Mouse (Mus musculus) spleen, adult 18-20 months (tissue): Measurements from ENCODE around the gene Mfsd5.

Source experiments
- DNase-seq, 2 experiments: peaks; one replicate each; pipeline ENCODE4 v3.0.0; 2022; ENCODE audit warnings: mixed read lengths in 2 of 2

Gene Mfsd5

GRCm38 (mm10) chr15:102279092-102279782 lies at the start of gene Mfsd5:
Gene Mfsd5 (plus strand): TSS chr15:102279454.
- peak; percentile 78 to 83 for DNase-seq

GRCm38 (mm10) chr15:102230408-102231321 lies 48.6 kb upstream of the Mfsd5 start:
- peak in 1 of 2 experiments; percentile 38 for DNase-seq

GRCm38 (mm10) chr15:102231748-102232147 lies 47.5 kb upstream of the Mfsd5 start, which contains the start of gene Itgb7:
Gene Itgb7 (minus strand): TSS chr15:102231944.
- DNase-seq = peak; percentile 65 to 68

- no peak for DNase-seq
Observed at GRCm38 (mm10) chr15:102232764-102233163, 46.5 kb upstream of the Mfsd5 start.

- peak in 1 of 2 experiments; percentile 36 for DNase-seq
Observed at GRCm38 (mm10) chr15:102233896-102234295, 45.4 kb upstream of the Mfsd5 start.

GRCm38 (mm10) chr15:102235371-102236027 lies 43.8 kb upstream of the Mfsd5 start:
- no peak for DNase-seq

- DNase-seq = no peak
Observed at GRCm38 (mm10) chr15:102238543-102239259, 40.6 kb upstream of the Mfsd5 start.

GRCm38 (mm10) chr15:102239260-102239590 lies 40.0 kb upstream of the Mfsd5 start:
- DNase-seq = peak; percentile 62 to 86

- no peak for DNase-seq
Observed at GRCm38 (mm10) chr15:102239851-102240250, 39.4 kb upstream of the Mfsd5 start.

GRCm38 (mm10) chr15:102240607-102241006 lies 38.6 kb upstream of the Mfsd5 start:
- DNase-seq = peak in 1 of 2 experiments; percentile 4

GRCm38 (mm10) chr15:102242404-102243228 lies 36.6 kb upstream of the Mfsd5 start:
- no peak for DNase-seq

- peak; percentile 48 to 52 for DNase-seq
Observed at GRCm38 (mm10) chr15:102243229-102244190, 35.7 kb upstream of the Mfsd5 start.

- no peak for DNase-seq
Observed at GRCm38 (mm10) chr15:102244306-102245191, 34.7 kb upstream of the Mfsd5 start.

- DNase-seq = no peak
Observed at GRCm38 (mm10) chr15:102245461-102245881, 33.8 kb upstream of the Mfsd5 start.

- DNase-seq = peak; percentile 57 to 63
Observed at GRCm38 (mm10) chr15:102245891-102246741, 33.1 kb upstream of the Mfsd5 start.

GRCm38 (mm10) chr15:102246866-102247251 lies 32.4 kb upstream of the Mfsd5 start:
- DNase-seq = peak; percentile 69 to 74

- DNase-seq = peak; percentile 37 to 54
Observed at GRCm38 (mm10) chr15:102247252-102248130, 31.8 kb upstream of the Mfsd5 start.
